Mouse (Mus musculus): ENCODE data around the gene Cmtm1.
"Not testable (repeated sequence)": the region's sequence is repeated elsewhere in the genome, so short reads cannot be mapped to it uniquely, and the experiment has no call there.

Cmtm1 gene

GRCm38 (mm10) chr8:104321930-104322329, 12.0 kb upstream of the Cmtm1 start, which contains the start of gene Cmtm2b:
Gene Cmtm2b, plus strand, starts transcription at chr8:104322230.
- in situ Hi-C loops (cut with MboI), result not testable (repeated sequence)

- in situ Hi-C loops (cut with MboI), result not testable (repeated sequence)
Measured at GRCm38 (mm10) chr8:104321267-104321666, 11.3 kb upstream of the Cmtm1 start, which contains the start of gene Gm11020. Gene Gm11020, plus strand, starts transcription at chr8:104321567.

GRCm38 (mm10) chr8:104313311-104313710, 3.4 kb upstream of the Cmtm1 start:
- in situ Hi-C loops (cut with MboI), result no loop called here

GRCm38 (mm10) chr8:104312023-104312422, 2.1 kb upstream of the Cmtm1 start:
- in situ Hi-C loops (cut with MboI), result not testable (repeated sequence)

- in situ Hi-C loops (cut with MboI), result not testable (repeated sequence)
Measured at GRCm38 (mm10) chr8:104308341-104308740, 1.6 kb downstream of the Cmtm1 start.

- in situ Hi-C loops (cut with MboI), result no loop called here
Measured at GRCm38 (mm10) chr8:104304962-104305361, 5.0 kb downstream of the Cmtm1 start.

- in situ Hi-C loops (cut with MboI), result not testable (repeated sequence)
Measured at GRCm38 (mm10) chr8:104302536-104302935, 7.4 kb downstream of the Cmtm1 start.

- in situ Hi-C loops (cut with MboI), result not testable (repeated sequence)
Measured at GRCm38 (mm10) chr8:104301577-104301976, 8.4 kb downstream of the Cmtm1 start.

- in situ Hi-C loops (cut with MboI), result no loop called here
Measured at GRCm38 (mm10) chr8:104294396-104294795, 15.5 kb downstream of the Cmtm1 start.

- in situ Hi-C loops (cut with MboI), result not testable (repeated sequence)
Measured at GRCm38 (mm10) chr8:104293081-104293480, 16.9 kb downstream of the Cmtm1 start, which contains the start of gene Cmtm2a. Gene Cmtm2a, minus strand, starts transcription at chr8:104293181.

GRCm38 (mm10) chr8:104268937-104269440, 41.0 kb downstream of the Cmtm1 start:
- in situ Hi-C loops (cut with MboI), result no loop called here

GRCm38 (mm10) chr8:104268368-104268767, 41.6 kb downstream of the Cmtm1 start:
- in situ Hi-C loops (cut with MboI), result no loop called here

GRCm38 (mm10) chr8:104264271-104264935, 45.5 kb downstream of the Cmtm1 start:
- in situ Hi-C loops (cut with MboI), result not testable (repeated sequence)

GRCm38 (mm10) chr8:104261802-104262201, 48.1 kb downstream of the Cmtm1 start:
- in situ Hi-C loops (cut with MboI), result not testable (repeated sequence)

- in situ Hi-C loops (cut with MboI), result no loop called here
Measured at GRCm38 (mm10) chr8:104253016-104253415, 56.9 kb downstream of the Cmtm1 start.

- in situ Hi-C loops (cut with MboI), result no loop called here
Measured at GRCm38 (mm10) chr8:104251461-104251860, 58.5 kb downstream of the Cmtm1 start.

- in situ Hi-C loops (cut with MboI), result no loop called here
Measured at GRCm38 (mm10) chr8:104250439-104251367, 59.2 kb downstream of the Cmtm1 start, which contains the start of gene Cklf. Gene Cklf, plus strand, starts transcription at chr8:104250861.

GRCm38 (mm10) chr8:104249442-104249996, 60.4 kb downstream of the Cmtm1 start:
- in situ Hi-C loops (cut with MboI), result loop anchor here (10.0 kb wide), 1 partner anchor 195 kb away; the partner anchor contains the start of gene Dync1li2

GRCm38 (mm10) chr8:104248276-104248675, 61.7 kb downstream of the Cmtm1 start, which contains the start of gene Tk2:
Gene Tk2, minus strand, starts transcription at chr8:104248558.
- in situ Hi-C loops (cut with MboI), result loop anchor here (10.0 kb wide), 1 partner anchor 197 kb away; the partner anchor contains the start of gene Dync1li2

- in situ Hi-C loops (cut with MboI), result loop anchor here (10.0 kb wide), 1 partner anchor 197 kb away; the partner anchor contains the start of gene Dync1li2
Measured at GRCm38 (mm10) chr8:104247908-104248275, 62.1 kb downstream of the Cmtm1 start.

GRCm38 (mm10) chr8:104247054-104247907, 62.7 kb downstream of the Cmtm1 start:
- in situ Hi-C loops (cut with MboI), result loop anchor here (10.0 kb wide), 1 partner anchor 198 kb away; the partner anchor contains the start of gene Dync1li2
